Mouse (Mus musculus): ENCODE measurements at regions not wholly inside any gene's neighbourhood (a gene's known extent, or its start where the extent isn't known, plus 50 kb on each side); places are given as distances from the start of the nearest gene placed in this dataset.

GRCm38 (mm10) chr13:84399345-84400170 lies 177.5 kb downstream of the Tmem161b start:
- no peak for DNase-seq (ENCODE audit: low spot score in 2 of 2)

- DNase-seq (ENCODE audit: low spot score in 2 of 2), result no peak
Observed at GRCm38 (mm10) chr13:84401006-84401405, 178.9 kb downstream of the Tmem161b start.

- DNase-seq (ENCODE audit: low spot score in 2 of 2), result no peak
Observed at GRCm38 (mm10) chr13:84404566-84405194, 182.6 kb downstream of the Tmem161b start.

- no peak for DNase-seq (ENCODE audit: low spot score in 2 of 2)
Observed at GRCm38 (mm10) chr13:84434444-84434843, 212.3 kb downstream of the Tmem161b start.

GRCm38 (mm10) chr13:84437586-84438443 lies 215.7 kb downstream of the Tmem161b start:
- no peak for DNase-seq (ENCODE audit: low spot score in 2 of 2)

GRCm38 (mm10) chr13:84438444-84438766 lies 216.3 kb downstream of the Tmem161b start:
- DNase-seq (ENCODE audit: low spot score in 2 of 2), result no peak

GRCm38 (mm10) chr13:84448514-84448913 lies 226.4 kb downstream of the Tmem161b start:
- DNase-seq (ENCODE audit: low spot score in 2 of 2), result no peak

- peak; percentile 27 to 64 for DNase-seq (ENCODE audit: low spot score in 2 of 2)
Observed at GRCm38 (mm10) chr13:84449001-84449551, 227.0 kb downstream of the Tmem161b start.
